Mouse (Mus musculus) heart, embryonic 13.5 days (tissue): ENCODE measurements around the gene Nfat5. TPM values are rescaled to one million over a fixed set of nuclear protein-coding genes. Genes with fewer than 3 reads are reported as not detected.

Experiments used
- ATAC-seq: fragments of 200-750 bp; cut with Nextera tagmentation; 2 replicates; pipeline ENCODE4 v1.8.0; 2017; ENCODE audit warnings: moderate TSS enrichment; ENCODE audit not compliant: insufficient number of reproducible peaks, low FRiP score, low TSS enrichment; ENCODE audit errors: extremely low read depth
- H3K27ac ChIP-seq: fragments of 300-500 bp; sonication (generic); replicated peaks from 2 replicates; pipeline ENCODE4 v1.5.1; 2015; ENCODE audit warnings: moderate library complexity, mild to moderate bottlenecking, inconsistent platforms
- H3K27me3 ChIP-seq: fragments of 300-500 bp; sonication (generic); replicated peaks from 2 replicates; pipeline ENCODE4 v1.6.1; 2015; ENCODE audit warnings: mild to moderate bottlenecking, inconsistent platforms
- H3K36me3 ChIP-seq: fragments of 300-500 bp; sonication (generic); 2 replicates; pipeline ENCODE4 v1.6.1; 2015; ENCODE audit warnings: mild to moderate bottlenecking, inconsistent platforms
- H3K4me1 ChIP-seq: fragments of 300-500 bp; sonication (generic); 2 replicates; pipeline ENCODE4 v1.6.1; 2015; ENCODE audit warnings: inconsistent platforms
- H3K4me2 ChIP-seq: fragments of 300-500 bp; sonication (generic); 2 replicates; pipeline ENCODE4 v1.6.1; 2015; ENCODE audit warnings: inconsistent platforms, mild to moderate bottlenecking, moderate library complexity
- H3K4me3 ChIP-seq: fragments of 300-500 bp; sonication (generic); 2 replicates; pipeline ENCODE4 v1.5.1; 2015; ENCODE audit warnings: moderate library complexity, mild to moderate bottlenecking, inconsistent platforms
- H3K9ac ChIP-seq: fragments of 300-500 bp; sonication (generic); 2 replicates; pipeline ENCODE4 v1.6.1; 2015; ENCODE audit warnings: inconsistent platforms, mild to moderate bottlenecking, moderate library complexity
- H3K9me3 ChIP-seq: fragments of 300-500 bp; sonication (generic); 2 replicates; pipeline ENCODE4 v1.6.1; 2016; ENCODE audit warnings: inconsistent platforms
- WGBS: fragments of 180-500 bp; shearing (Covaris S2); methylation state at CpG from one replicate; pipeline ENCODE4 v1.1.7; 2015; ENCODE audit warnings: mixed read lengths; 5-methylcytosine and 5-hydroxymethylcytosine counted together
- polyA plus RNA-seq: library from polyadenylated mRNA; unstranded; fragments of >200 nt; fragmentation: Nextera tagmentation; extraction: Ambion mirVana; gene quantifications from 2 replicates; pipeline ENCODE4 v1.2.1, GENCODE M21; 2015

Nfat5 gene
- polyA plus RNA-seq, 1 experiment from 2014 or later: 10.0 TPM

GRCm38 (mm10) chr8:107425230-107425597 lies 131.9 kb downstream of the Nfat5 start:
- H3K9me3 ChIP-seq: no peaks in the 10 kb centered on the region
- H3K27me3 ChIP-seq: peaks cover 13% of the 10 kb centered on the region; the same call in 1 of the 2 replicates
- no peak overlapping the region; the same call in 1 of the 2 replicates for H3K9ac ChIP-seq
- H3K4me2 ChIP-seq: peak overlapping the region; percentile 81
- H3K36me3 ChIP-seq: peaks cover 33% of the 10 kb centered on the region
- WGBS: 42% methylated on average over 8 of the region's 8 CpGs
- no peak overlapping the region for H3K27ac ChIP-seq
- ATAC-seq: no peak
- peak overlapping the region; percentile 82 for H3K4me3 ChIP-seq
- H3K4me1 ChIP-seq: peaks cover 17% of the 10 kb centered on the region

Other genes with a start within 250 kb of the Nfat5 start
- 41.2 and 46.7 TPM in 2 replicates for gene Pdf, start 244.9 kb upstream of the Nfat5 start, polyA plus RNA-seq
- gene Cog8, start 236.8 kb upstream of the Nfat5 start, polyA plus RNA-seq: 24.8 and 25.9 TPM in 2 replicates
- 51.7 and 59.1 TPM in 2 replicates for gene Nip7, start 236.6 kb upstream of the Nfat5 start, polyA plus RNA-seq
- gene Tmed6, start 227.8 kb upstream of the Nfat5 start, polyA plus RNA-seq: 0.41 TPM in 1 of 2 replicates, not detected in the other
- 9.9 and 10.7 TPM in 2 replicates for gene Terf2, start 196.9 kb upstream of the Nfat5 start, polyA plus RNA-seq
- 58.9 and 60.2 TPM in 2 replicates for gene Cyb5b, start 142.8 kb upstream of the Nfat5 start, polyA plus RNA-seq
- gene Nqo1, start 109.7 kb downstream of the Nfat5 start, polyA plus RNA-seq: 5.7 and 5.9 TPM in 2 replicates
- gene Nob1, start 131.6 kb downstream of the Nfat5 start, polyA plus RNA-seq: 45.2 and 51.1 TPM in 2 replicates
- 28.4 and 30.1 TPM in 2 replicates for gene Wwp2, start 142.9 kb downstream of the Nfat5 start, polyA plus RNA-seq